Mouse (Mus musculus) embryonic facial prominence, embryonic 15.5 days (tissue): ENCODE data around the gene Ykt6. TPM values are rescaled to one million over a fixed set of nuclear protein-coding genes. Genes with fewer than 3 reads are reported as not detected.
"Not testable (repeated sequence)": the region's sequence is repeated elsewhere in the genome, so short reads cannot be mapped to it uniquely, and the experiment has no call there.

Experiments used
- ATAC-seq: fragments of 200-750 bp; cut with Nextera tagmentation; 2 replicates; pipeline ENCODE4 v1.8.0; 2017; ENCODE audit warnings: low read depth, moderate TSS enrichment; ENCODE audit not compliant: insufficient number of reproducible peaks, low FRiP score, low TSS enrichment
- H3K27ac ChIP-seq: fragments of 300-500 bp; sonication (generic); replicated peaks from 2 replicates; pipeline ENCODE4 v1.5.1; 2015; ENCODE audit warnings: mild to moderate bottlenecking, inconsistent platforms
- H3K27me3 ChIP-seq: fragments of 300-500 bp; sonication (generic); 2 replicates; pipeline ENCODE4 v1.6.1; 2015; ENCODE audit warnings: inconsistent platforms
- H3K36me3 ChIP-seq: fragments of 300-500 bp; sonication (generic); 2 replicates; pipeline ENCODE4 v1.6.1; 2015; ENCODE audit warnings: mild to moderate bottlenecking, inconsistent platforms
- H3K4me1 ChIP-seq: fragments of 300-500 bp; sonication (generic); 2 replicates; pipeline ENCODE4 v1.6.1; 2015; ENCODE audit warnings: inconsistent platforms
- H3K4me2 ChIP-seq: fragments of 300-500 bp; sonication (generic); replicated peaks from 2 replicates; pipeline ENCODE4 v1.6.1; 2015; ENCODE audit warnings: mild to moderate bottlenecking, inconsistent platforms
- H3K4me3 ChIP-seq: fragments of 300-500 bp; sonication (generic); replicated peaks from 2 replicates; pipeline ENCODE4 v1.5.1; 2015; ENCODE audit warnings: mild to moderate bottlenecking, inconsistent platforms
- H3K9ac ChIP-seq: fragments of 300-500 bp; sonication (generic); 2 replicates; pipeline ENCODE4 v1.6.1; 2015; ENCODE audit warnings: inconsistent platforms
- H3K9me3 ChIP-seq: fragments of 300-500 bp; sonication (generic); replicated peaks from 2 replicates; pipeline ENCODE4 v1.6.1; 2016; ENCODE audit warnings: inconsistent platforms
- WGBS: fragments of 180-500 bp; shearing (Covaris S2); methylation state at CpG from one replicate; pipeline ENCODE4 v1.1.7; 2015; 5-methylcytosine and 5-hydroxymethylcytosine counted together
- polyA plus RNA-seq: library from polyadenylated mRNA; unstranded; fragments of >200 nt; fragmentation: Nextera tagmentation; extraction: Ambion mirVana; gene quantifications from 2 replicates; pipeline ENCODE4 v1.2.1, GENCODE M21; 2015

The Ykt6 gene
- polyA plus RNA-seq, 1 experiment from 2014 or later: 64.4 TPM

DNA sequence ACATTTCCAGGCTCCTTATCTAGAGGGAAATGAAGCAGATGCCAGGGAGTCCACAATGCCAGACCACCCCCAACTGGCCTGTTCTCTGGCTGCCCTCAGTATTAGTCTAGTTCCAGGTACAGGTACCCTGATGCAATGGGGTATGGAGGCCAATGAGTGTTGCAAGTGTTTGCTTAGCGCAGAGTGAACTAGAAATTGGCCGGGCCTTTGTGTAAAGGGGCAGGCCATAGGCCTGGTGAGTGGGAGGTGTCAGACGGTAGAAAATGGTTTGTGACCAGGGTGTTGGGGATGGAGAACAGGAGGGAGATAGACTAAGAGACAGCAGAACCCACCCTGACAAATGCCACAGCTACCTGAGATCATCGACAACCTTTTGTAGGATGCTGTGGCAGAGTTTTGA lies 35.9 kb upstream of the Ykt6 start:
- no peaks in the 10 kb centered on the region for H3K9me3 ChIP-seq
- no peak overlapping the region for H3K4me2 ChIP-seq
- H3K27me3 ChIP-seq: no peaks in the 10 kb centered on the region
- no peaks in the 10 kb centered on the region for H3K4me1 ChIP-seq
- no peak overlapping the region for H3K27ac ChIP-seq
- no peaks in the 10 kb centered on the region for H3K36me3 ChIP-seq
- ATAC-seq: no peak
- 93% methylated on average over 4 of the region's 4 CpGs for WGBS
- H3K4me3 ChIP-seq: no peak overlapping the region
- no peak overlapping the region for H3K9ac ChIP-seq

DNA sequence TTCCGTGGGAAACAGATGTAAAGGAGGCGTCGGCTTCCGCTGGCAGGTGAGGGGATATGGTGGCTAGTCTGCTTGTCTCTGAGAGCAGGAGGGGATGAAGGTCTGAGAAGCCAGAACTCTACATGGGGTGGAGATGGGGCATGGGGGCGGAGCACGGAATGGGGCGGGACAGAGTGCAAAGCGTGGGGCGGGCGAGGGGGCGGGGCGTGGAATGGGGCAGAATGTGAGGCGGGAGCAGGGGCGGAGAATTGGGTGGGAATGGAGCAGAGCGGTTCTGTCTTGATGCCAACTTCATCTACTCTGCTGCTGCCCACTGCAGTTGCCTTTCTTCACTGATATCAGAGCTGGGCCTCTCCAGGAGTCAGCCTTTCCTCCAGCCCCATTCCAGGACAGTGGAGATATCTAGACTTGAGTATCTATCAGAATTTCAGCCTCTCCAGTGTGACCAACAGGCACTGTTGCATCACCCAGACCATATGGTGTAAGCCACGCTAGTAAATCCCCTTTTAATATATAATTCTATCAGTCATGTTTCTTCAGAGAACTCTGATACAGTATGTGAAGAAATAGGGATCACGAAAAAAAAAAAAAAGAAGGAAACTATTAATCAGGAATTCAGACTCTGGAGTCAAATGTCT lies 35.1 kb upstream of the Ykt6 start:
- 36% methylated on average over 17 of the region's 17 CpGs for WGBS
- Histone ChIP-seq H3K36me3 (no peaks in the 10 kb centered on the region), H3K27me3 (no peaks in the 10 kb centered on the region), H3K4me1 (no peaks in the 10 kb centered on the region), H3K27ac (no peak overlapping the region), H3K4me2 (no peak overlapping the region), H3K4me3 (no peak overlapping the region), H3K9ac (no peak overlapping the region), H3K9me3 (no peaks in the 10 kb centered on the region)
- no peak for ATAC-seq

GRCm38 (mm10) chr11:5924699-5925098 lies 30.8 kb upstream of the Ykt6 start:
- Histone ChIP-seq H3K4me2 (no peak overlapping the region), H3K9me3 (no peaks in the 10 kb centered on the region), H3K36me3 (no peaks in the 10 kb centered on the region), H3K4me1 (no peaks in the 10 kb centered on the region), H3K9ac (no peak overlapping the region), H3K27ac (no peak overlapping the region), H3K4me3 (no peak overlapping the region), H3K27me3 (no peaks in the 10 kb centered on the region)
- 49% methylated on average over 8 of the region's 8 CpGs for WGBS
- ATAC-seq: no peak

DNA sequence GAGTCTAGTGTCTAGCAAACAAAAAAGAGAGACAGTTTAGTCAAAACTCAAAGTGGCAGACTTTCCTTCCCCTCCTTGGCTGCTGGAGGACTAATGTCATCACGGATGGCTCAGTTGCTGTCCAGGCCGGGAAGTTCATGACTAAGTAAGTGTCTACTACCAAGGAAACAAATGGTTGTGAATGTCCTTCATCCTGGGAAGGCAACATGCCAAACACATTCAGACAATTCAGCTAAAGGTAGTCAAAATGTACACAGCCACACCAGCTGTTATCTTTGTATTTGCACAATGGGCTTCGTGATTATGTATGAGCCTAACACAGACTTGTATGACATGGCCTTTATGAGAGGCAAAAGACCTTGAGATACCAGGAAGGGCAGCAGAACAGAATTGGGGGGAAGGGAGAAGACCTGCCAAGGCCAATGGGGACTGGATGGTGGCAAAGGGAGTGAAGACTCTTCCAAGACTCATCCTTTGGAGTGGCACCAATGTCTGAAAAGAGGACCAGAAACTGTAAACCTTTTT lies 28.7 kb upstream of the Ykt6 start:
- Histone ChIP-seq H3K4me2 (no peak overlapping the region), H3K9me3 (no peaks in the 10 kb centered on the region), H3K4me3 (no peak overlapping the region), H3K27ac (no peak overlapping the region), H3K4me1 (no peaks in the 10 kb centered on the region), H3K9ac (no peak overlapping the region), H3K27me3 (no peaks in the 10 kb centered on the region), H3K36me3 (no peaks in the 10 kb centered on the region)
- ATAC-seq: no peak
- 88% methylated on average over 3 of the region's 3 CpGs for WGBS

DNA sequence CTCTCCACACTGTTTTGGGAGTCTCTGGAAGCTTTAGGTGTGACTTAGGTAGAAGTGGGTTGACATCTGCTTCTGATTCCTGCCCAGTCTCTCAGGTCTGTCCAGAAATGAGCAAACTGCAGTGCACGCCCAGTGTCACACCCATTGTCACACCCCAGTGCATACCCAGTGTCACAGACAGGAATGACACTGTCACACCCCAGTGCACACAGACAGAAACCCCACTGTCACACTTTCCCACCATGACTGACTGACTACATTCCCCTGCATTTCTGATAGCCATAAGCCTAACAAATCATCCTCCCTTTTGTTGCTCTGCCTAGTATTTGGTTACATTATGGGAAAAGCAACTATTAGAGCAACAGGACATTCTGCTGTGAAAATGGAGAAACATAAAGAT lies 24.9 kb upstream of the Ykt6 start:
- 38% methylated on average over 1 of the region's 1 CpGs for WGBS
- Histone ChIP-seq H3K9ac (no peak overlapping the region), H3K9me3 (no peaks in the 10 kb centered on the region), H3K4me2 (no peak overlapping the region), H3K36me3 (no peaks in the 10 kb centered on the region), H3K4me1 (no peaks in the 10 kb centered on the region), H3K27ac (no peak overlapping the region), H3K27me3 (no peaks in the 10 kb centered on the region), H3K4me3 (no peak overlapping the region)
- ATAC-seq: no peak

DNA sequence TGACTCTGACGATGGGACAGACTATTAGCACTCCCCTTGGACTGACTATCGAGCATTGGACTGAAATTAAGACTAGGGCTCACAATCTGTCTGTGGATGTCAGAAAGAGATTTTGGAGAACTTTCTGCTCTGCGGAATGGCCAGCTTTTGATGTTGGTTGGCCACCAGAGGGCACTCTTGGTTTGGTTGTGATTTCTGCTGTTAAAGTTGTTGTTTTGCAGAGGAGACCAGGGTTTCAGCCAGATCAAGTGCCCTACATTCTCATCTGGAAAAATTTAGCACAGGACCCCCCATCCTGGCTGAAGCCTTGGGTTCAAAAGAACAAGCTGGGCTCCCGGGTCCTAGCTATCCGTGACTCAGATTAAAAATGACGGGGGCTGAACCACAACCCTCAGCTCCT lies 23.5 kb upstream of the Ykt6 start:
- ATAC-seq, H3K4me1 ChIP-seq, H3K9me3 ChIP-seq, H3K4me2 ChIP-seq, H3K9ac ChIP-seq, H3K36me3 ChIP-seq, H3K4me3 ChIP-seq, H3K27ac ChIP-seq, H3K27me3 ChIP-seq: not testable (repeated sequence)
- WGBS: 77% methylated on average over 6 of the region's 6 CpGs

DNA sequence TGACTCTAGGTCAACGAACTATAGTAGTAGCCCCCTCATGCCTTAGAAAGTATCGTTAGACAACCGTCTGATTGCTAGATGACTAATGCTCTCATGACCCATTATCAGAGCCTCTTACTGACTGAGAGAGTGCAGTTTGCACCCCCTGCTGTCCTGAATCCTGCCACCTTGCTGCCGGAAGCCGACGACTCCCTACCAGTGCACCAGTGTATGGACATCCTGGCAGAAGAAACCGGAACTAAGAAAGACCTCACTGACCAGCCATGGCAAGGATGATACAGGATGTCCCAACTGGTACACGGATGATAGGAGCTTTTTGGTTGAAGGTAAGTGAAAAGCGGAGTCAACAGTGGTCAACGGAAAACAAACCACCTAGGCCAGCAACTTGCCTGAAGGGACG lies 21.0 kb upstream of the Ykt6 start:
- not testable (repeated sequence) for ATAC-seq, H3K9ac ChIP-seq, H3K27ac ChIP-seq, H3K4me1 ChIP-seq, H3K4me2 ChIP-seq, H3K9me3 ChIP-seq, H3K27me3 ChIP-seq, H3K4me3 ChIP-seq, H3K36me3 ChIP-seq
- WGBS: 95% methylated on average over 11 of the region's 11 CpGs

GRCm38 (mm10) chr11:5942966-5943365 lies 12.5 kb upstream of the Ykt6 start:
- WGBS: 54% methylated on average over 6 of the region's 6 CpGs

DNA sequence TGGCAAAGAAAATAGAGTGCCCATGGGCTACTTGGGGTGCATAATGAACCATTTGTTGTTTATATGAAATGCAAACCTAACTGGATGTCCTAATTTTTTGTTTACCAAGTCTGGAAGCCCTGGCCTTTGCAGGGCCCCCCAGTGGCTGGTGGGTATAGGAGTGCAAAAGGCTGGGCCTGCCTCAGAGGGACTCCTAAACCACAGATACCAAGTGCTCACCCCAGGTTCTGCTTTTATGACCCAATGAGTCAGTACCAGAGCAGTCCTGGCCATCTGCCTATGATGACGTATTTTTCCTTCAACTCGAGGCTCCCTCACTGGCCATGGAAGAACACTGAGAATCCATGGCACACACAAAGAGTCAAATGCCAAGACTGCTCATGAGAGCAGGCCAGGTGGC lies 10.4 kb upstream of the Ykt6 start:
- Histone ChIP-seq H3K36me3 (no peaks in the 10 kb centered on the region), H3K4me2 (no peak overlapping the region), H3K9ac (no peak overlapping the region), H3K4me1 (peaks cover 16% of the 10 kb centered on the region), H3K27me3 (no peaks in the 10 kb centered on the region), H3K27ac (no peak overlapping the region), H3K9me3 (no peaks in the 10 kb centered on the region), H3K4me3 (no peak overlapping the region)
- ATAC-seq: no peak
- 74% methylated on average over 2 of the region's 2 CpGs for WGBS

More at GRCm38 (mm10) chr11:5942966-5943365, 12.5 kb upstream of the Ykt6 start:
- Histone ChIP-seq H3K36me3 (no peaks in the 10 kb centered on the region), H3K27ac (no peak overlapping the region), H3K9ac (no peak overlapping the region), H3K9me3 (no peaks in the 10 kb centered on the region), H3K4me3 (no peak overlapping the region), H3K27me3 (no peaks in the 10 kb centered on the region), H3K4me1 (no peaks in the 10 kb centered on the region), H3K4me2 (no peak overlapping the region)
- no peak for ATAC-seq

DNA sequence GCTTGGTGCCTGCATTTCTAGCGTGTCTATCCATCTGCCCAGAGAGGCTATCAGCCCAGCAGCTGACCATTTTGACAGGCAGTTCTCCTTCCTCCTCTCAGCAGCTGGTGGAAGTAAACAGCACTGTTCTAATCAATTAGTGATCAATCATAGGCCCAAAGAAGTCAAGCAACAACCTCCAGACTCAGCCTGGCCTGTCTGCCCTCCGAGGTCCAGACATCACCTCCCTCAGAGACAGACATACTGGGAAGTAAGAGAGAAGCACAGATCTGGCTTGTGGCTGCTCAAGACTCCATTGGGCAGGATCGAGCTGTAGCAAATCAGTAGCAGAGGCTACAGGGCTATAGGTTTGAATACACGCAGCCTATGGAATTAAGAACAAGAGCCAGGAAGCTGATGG lies 7.7 kb upstream of the Ykt6 start:
- WGBS: 43% methylated on average over 4 of the region's 4 CpGs
- Histone ChIP-seq H3K36me3 (no peaks in the 10 kb centered on the region), H3K4me3 (no peak overlapping the region), H3K9ac (no peak overlapping the region), H3K4me1 (peaks cover 16% of the 10 kb centered on the region), H3K27ac (no peak overlapping the region), H3K4me2 (no peak overlapping the region), H3K27me3 (no peaks in the 10 kb centered on the region), H3K9me3 (no peaks in the 10 kb centered on the region)
- ATAC-seq: no peak

DNA sequence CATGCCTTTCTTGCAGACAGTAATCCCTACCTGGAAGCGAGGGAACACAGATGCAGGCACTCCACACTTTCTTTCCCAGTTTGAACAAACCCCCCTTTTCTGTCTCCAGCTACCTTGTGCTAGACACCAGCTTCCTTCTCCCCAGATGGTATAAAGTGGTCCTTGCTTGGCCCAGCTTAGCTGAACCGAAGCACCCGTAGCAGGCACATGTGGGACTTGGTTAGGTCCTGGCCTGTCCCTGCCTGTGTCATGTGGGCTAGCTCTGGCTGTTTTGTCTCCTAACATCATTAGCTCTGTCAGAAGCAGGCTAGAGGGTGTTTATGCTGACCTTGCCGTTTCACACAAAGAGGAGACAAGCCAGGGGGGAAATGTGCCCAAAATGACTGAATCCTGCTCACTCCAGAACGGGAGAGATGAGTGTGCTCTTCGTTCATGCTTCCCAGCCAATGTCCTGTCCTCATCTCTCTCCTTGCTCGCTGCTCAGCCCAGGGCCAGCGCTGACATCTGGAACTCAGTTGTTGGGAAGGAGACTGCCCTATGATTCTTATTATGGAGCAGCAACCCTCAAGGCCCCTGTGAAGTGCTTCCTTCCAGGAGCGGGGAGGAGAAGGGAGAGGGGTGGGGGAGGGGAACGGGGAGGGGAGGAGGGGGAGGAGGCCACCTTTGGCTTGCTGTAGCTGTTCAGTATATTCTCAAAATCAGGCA lies 6.8 kb upstream of the Ykt6 start:
- H3K27ac ChIP-seq: peak overlapping the region; percentile 53
- H3K4me1 ChIP-seq: peaks cover 16% of the 10 kb centered on the region
- 35% methylated on average over 10 of the region's 10 CpGs for WGBS
- no peaks in the 10 kb centered on the region for H3K36me3 ChIP-seq
- H3K9ac ChIP-seq: no peak overlapping the region
- no peaks in the 10 kb centered on the region for H3K27me3 ChIP-seq
- ATAC-seq: no peak
- H3K9me3 ChIP-seq: no peaks in the 10 kb centered on the region
- H3K4me3 ChIP-seq: no peak overlapping the region
- H3K4me2 ChIP-seq: no peak overlapping the region
